Mouse (Mus musculus): ENCODE data around the gene Ap4s1.

The Ap4s1 gene

GRCm38 (mm10) chr12:51704572-51704971, 13.7 kb downstream of the Ap4s1 start:
- DNase-seq (ENCODE audit: low spot score in 2 of 2), result no peak

- DNase-seq (ENCODE audit: low spot score in 2 of 2), result no peak
Observed at GRCm38 (mm10) chr12:51705778-51706177, 14.9 kb downstream of the Ap4s1 start.

GRCm38 (mm10) chr12:51706673-51707235, 15.9 kb downstream of the Ap4s1 start:
- DNase-seq (ENCODE audit: low spot score in 2 of 2), result no peak

- peak; percentile 84 to 88 for DNase-seq (ENCODE audit: low spot score in 2 of 2)
Observed at GRCm38 (mm10) chr12:51708941-51709686, 18.3 kb downstream of the Ap4s1 start.

GRCm38 (mm10) chr12:51709741-51710140, 18.9 kb downstream of the Ap4s1 start:
- DNase-seq (ENCODE audit: low spot score in 2 of 2), result no peak

- DNase-seq (ENCODE audit: low spot score in 2 of 2), result no peak
Observed at GRCm38 (mm10) chr12:51710154-51710553, 19.3 kb downstream of the Ap4s1 start.

- no peak for DNase-seq (ENCODE audit: low spot score in 2 of 2)
Observed at GRCm38 (mm10) chr12:51712685-51713084, 21.9 kb downstream of the Ap4s1 start.

- DNase-seq (ENCODE audit: low spot score in 2 of 2), result no peak
Observed at GRCm38 (mm10) chr12:51718617-51719016, 27.8 kb downstream of the Ap4s1 start.

GRCm38 (mm10) chr12:51721836-51722235, 31.0 kb downstream of the Ap4s1 start:
- DNase-seq (ENCODE audit: low spot score in 2 of 2), result no peak

- DNase-seq (ENCODE audit: low spot score in 2 of 2), result peak in 1 of 2 experiments; percentile 64
Observed at GRCm38 (mm10) chr12:51729058-51729457, 38.2 kb downstream of the Ap4s1 start.

GRCm38 (mm10) chr12:51729827-51730226, 39.0 kb downstream of the Ap4s1 start:
- no peak for DNase-seq (ENCODE audit: low spot score in 2 of 2)

GRCm38 (mm10) chr12:51734605-51735211, 43.9 kb downstream of the Ap4s1 start:
- DNase-seq (ENCODE audit: low spot score in 2 of 2), result no peak

GRCm38 (mm10) chr12:51735840-51736271, 45.0 kb downstream of the Ap4s1 start:
- no peak for DNase-seq (ENCODE audit: low spot score in 2 of 2)

GRCm38 (mm10) chr12:51736381-51736780, 45.5 kb downstream of the Ap4s1 start:
- no peak for DNase-seq (ENCODE audit: low spot score in 2 of 2)

GRCm38 (mm10) chr12:51736807-51737206, 46.0 kb downstream of the Ap4s1 start:
- DNase-seq (ENCODE audit: low spot score in 2 of 2), result no peak

- no peak for DNase-seq (ENCODE audit: low spot score in 2 of 2)
Observed at GRCm38 (mm10) chr12:51741690-51742089, 50.9 kb downstream of the Ap4s1 start.

- no peak for DNase-seq (ENCODE audit: low spot score in 2 of 2)
Observed at GRCm38 (mm10) chr12:51744957-51745356, 54.1 kb downstream of the Ap4s1 start.

- no peak for DNase-seq (ENCODE audit: low spot score in 2 of 2)
Observed at GRCm38 (mm10) chr12:51747348-51747747, 56.5 kb downstream of the Ap4s1 start.

- no peak for DNase-seq (ENCODE audit: low spot score in 2 of 2)
Observed at GRCm38 (mm10) chr12:51755938-51756598, 65.2 kb downstream of the Ap4s1 start.

GRCm38 (mm10) chr12:51756599-51756961, 65.7 kb downstream of the Ap4s1 start:
- no peak for DNase-seq (ENCODE audit: low spot score in 2 of 2)

GRCm38 (mm10) chr12:51759374-51759773, 68.5 kb downstream of the Ap4s1 start:
- DNase-seq (ENCODE audit: low spot score in 2 of 2), result no peak

- DNase-seq (ENCODE audit: low spot score in 2 of 2), result no peak
Observed at GRCm38 (mm10) chr12:51767454-51767853, 76.6 kb downstream of the Ap4s1 start.

- DNase-seq (ENCODE audit: low spot score in 2 of 2), result no peak
Observed at GRCm38 (mm10) chr12:51768702-51769101, 77.9 kb downstream of the Ap4s1 start.

All from frontal cortex, postnatal 36 days (tissue).